Mouse (Mus musculus) liver, embryonic 16.5 days (tissue): Measurements from ENCODE around the gene Ttf1. TPM values are rescaled to one million over a fixed set of nuclear protein-coding genes. Genes with fewer than 3 reads are reported as not detected.
"Not testable (repeated sequence)": the region's sequence is repeated elsewhere in the genome, so short reads cannot be mapped to it uniquely, and the experiment has no call there.

ENCODE experiments used
- ATAC-seq: fragments of 200-750 bp; cut with Nextera tagmentation; 2 replicates; pipeline ENCODE4 v1.8.0; 2017; ENCODE audit warnings: low read depth, mild to moderate bottlenecking, moderate number of reproducible peaks, moderate library complexity
- H3K27ac ChIP-seq: fragments of 300-500 bp; sonication (generic); 2 replicates; pipeline ENCODE4 v1.5.1; 2014; ENCODE audit warnings: mild to moderate bottlenecking, low read length
- H3K27me3 ChIP-seq: fragments of 300-500 bp; sonication (generic); 2 replicates; pipeline ENCODE4 v1.6.1; 2014; ENCODE audit warnings: low read depth, low read length, mixed read lengths; ENCODE audit not compliant: control insufficient read depth, insufficient read depth
- H3K36me3 ChIP-seq: fragments of 300-500 bp; sonication (generic); 2 replicates; pipeline ENCODE4 v1.6.1; 2014; ENCODE audit warnings: mild to moderate bottlenecking; ENCODE audit not compliant: control insufficient read depth, insufficient read depth
- H3K4me1 ChIP-seq: fragments of 300-500 bp; sonication (generic); 2 replicates; pipeline ENCODE4 v1.6.1; 2014; ENCODE audit warnings: low read depth, low read length, mixed read lengths; ENCODE audit not compliant: control insufficient read depth
- H3K4me2 ChIP-seq: fragments of 300-500 bp; sonication (generic); 2 replicates; pipeline ENCODE4 v1.6.1; 2014; ENCODE audit warnings: low read depth, low read length, mixed read lengths
- H3K4me3 ChIP-seq: fragments of 300-500 bp; sonication (generic); 2 replicates; pipeline ENCODE4 v1.5.1; 2014; ENCODE audit warnings: low read depth, mild to moderate bottlenecking, low read length
- H3K9ac ChIP-seq: fragments of 300-500 bp; sonication (generic); 2 replicates; pipeline ENCODE4 v1.6.1; 2014; ENCODE audit warnings: low read depth, low read length
- H3K9me3 ChIP-seq: fragments of 300-500 bp; sonication (generic); replicated peaks from 2 replicates; pipeline ENCODE4 v1.6.1; 2016; ENCODE audit warnings: low read length; ENCODE audit not compliant: control insufficient read depth
- WGBS: fragments of 180-500 bp; shearing (Covaris S2); extraction: QIAGEN DNeasy Blood & Tissue Kit; methylation state at CpG from one replicate; pipeline ENCODE4 v1.1.7; 2014; ENCODE audit not compliant: insufficient replicate concordance; 5-methylcytosine and 5-hydroxymethylcytosine counted together
- polyA plus RNA-seq: library from polyadenylated mRNA; unstranded; fragments of >200 nt; fragmentation: Nextera tagmentation; extraction: Ambion mirVana; gene quantifications from 2 replicates; pipeline ENCODE4 v1.2.1, GENCODE M21; 2015

Gene Ttf1
- polyA plus RNA-seq, 1 experiment from 2014 or later = 4.1 TPM

DNA sequence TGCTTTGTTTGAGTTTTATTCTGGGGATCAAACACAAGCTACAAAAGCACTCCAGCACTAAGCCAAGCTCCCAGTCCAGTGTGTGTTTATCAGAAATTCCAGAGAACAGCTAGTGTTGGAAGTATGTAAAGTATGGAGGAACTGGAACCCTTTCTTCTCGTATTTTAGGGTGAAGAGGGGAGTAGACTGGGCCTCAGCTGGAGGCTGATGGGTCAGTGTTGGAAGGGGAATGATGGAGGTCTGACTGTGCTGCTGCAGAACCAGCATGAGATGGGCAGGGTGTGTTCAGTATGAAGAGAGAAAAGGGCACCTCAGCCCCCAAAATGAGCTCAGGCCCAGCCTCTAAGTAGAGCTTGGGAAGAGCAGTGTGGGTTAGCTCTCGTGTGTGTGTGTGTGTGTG, 16.2 kb downstream of the Ttf1 start:
- Histone ChIP-seq H3K4me2 (no peak overlapping the region), H3K36me3 (peaks cover 30% of the 10 kb centered on the region), H3K4me1 (no peaks in the 10 kb centered on the region), H3K9me3 (no peaks in the 10 kb centered on the region), H3K4me3 (no peak overlapping the region), H3K27ac (no peak overlapping the region), H3K27me3 (no peaks in the 10 kb centered on the region), H3K9ac (no peak overlapping the region)
- 58% methylated on average over 2 of the region's 2 CpGs for WGBS
- no peak for ATAC-seq

DNA sequence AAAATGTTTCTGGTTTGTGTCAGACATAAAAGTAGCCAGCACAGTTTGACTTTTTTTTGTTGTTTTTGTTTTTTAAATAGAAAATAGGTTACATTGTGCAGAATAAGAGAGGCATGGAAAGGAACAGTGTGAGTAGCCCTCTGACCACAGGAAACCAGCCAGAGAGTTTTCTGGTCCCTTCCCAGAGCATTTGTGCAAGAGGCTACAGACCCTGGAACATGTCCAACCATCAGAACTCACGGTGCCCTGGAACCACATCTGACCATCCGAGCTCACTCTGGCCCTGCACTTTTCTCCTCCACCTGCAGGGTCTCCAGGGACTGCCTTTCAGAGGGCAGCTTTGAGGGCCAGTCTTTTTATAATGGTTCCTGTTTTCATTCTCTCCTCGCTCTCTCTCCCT, 21.9 kb downstream of the Ttf1 start:
- H3K27me3 ChIP-seq = no peaks in the 10 kb centered on the region
- no peak overlapping the region for H3K4me2 ChIP-seq
- no peak for ATAC-seq
- 61% methylated on average over 3 of the region's 3 CpGs for WGBS
- H3K4me1 ChIP-seq = no peaks in the 10 kb centered on the region
- H3K9ac ChIP-seq = no peak overlapping the region
- no peak overlapping the region for H3K4me3 ChIP-seq
- H3K9me3 ChIP-seq = no peaks in the 10 kb centered on the region
- no peak overlapping the region for H3K27ac ChIP-seq
- H3K36me3 ChIP-seq = peaks cover 32% of the 10 kb centered on the region

DNA sequence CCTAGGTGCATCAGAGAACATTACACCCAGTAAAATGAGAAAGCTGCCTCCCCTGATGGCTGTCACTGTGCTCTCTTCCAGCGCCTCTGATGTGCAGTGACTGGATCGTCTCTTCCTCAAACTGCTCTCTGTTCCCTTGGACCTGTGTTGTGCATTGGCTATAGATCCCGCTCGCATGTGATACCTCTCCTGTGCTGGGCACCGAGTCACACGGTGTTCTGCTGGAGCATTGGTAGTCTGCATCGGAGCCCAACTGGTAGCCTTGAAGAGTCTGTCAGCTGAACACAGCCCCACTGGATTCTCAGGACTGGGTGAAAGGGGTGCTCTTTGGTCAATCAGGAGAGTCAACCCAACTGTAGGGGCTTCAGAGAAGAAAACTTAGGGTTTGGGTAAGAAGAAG, 26.0 kb downstream of the Ttf1 start:
- Histone ChIP-seq H3K4me2 (no peak overlapping the region), H3K9me3 (no peaks in the 10 kb centered on the region), H3K27ac (no peak overlapping the region), H3K4me1 (no peaks in the 10 kb centered on the region), H3K9ac (no peak overlapping the region), H3K36me3 (peaks cover 15% of the 10 kb centered on the region), H3K27me3 (no peaks in the 10 kb centered on the region), H3K4me3 (no peak overlapping the region)
- WGBS = 91% methylated on average over 7 of the region's 7 CpGs
- ATAC-seq = no peak

DNA sequence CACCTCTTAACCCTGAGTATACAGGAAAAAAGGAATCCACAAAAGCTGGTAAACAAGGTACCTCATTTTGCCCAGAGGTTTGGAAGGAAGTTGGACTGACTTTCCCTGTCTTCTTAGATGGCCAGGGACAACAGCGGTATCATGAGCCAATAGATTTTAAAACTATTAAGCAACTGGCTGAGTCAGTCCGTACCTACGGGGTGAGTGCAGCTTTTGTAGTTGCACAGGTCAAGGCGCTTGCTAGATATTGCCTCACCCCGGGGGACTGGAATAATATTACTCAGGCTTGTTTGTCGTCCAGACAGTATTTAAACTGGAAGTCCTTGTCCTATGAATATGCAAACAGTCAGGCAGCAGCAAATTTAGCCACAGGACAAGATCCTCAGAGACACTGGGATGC, 29.2 kb downstream of the Ttf1 start:
- not testable (repeated sequence) for H3K9me3 ChIP-seq, H3K4me3 ChIP-seq, H3K27me3 ChIP-seq, H3K4me1 ChIP-seq, H3K27ac ChIP-seq, H3K9ac ChIP-seq, H3K4me2 ChIP-seq, H3K36me3 ChIP-seq, ATAC-seq
- whole genome bisulfite sequencing = 67% methylated on average over 6 of the region's 6 CpGs

DNA sequence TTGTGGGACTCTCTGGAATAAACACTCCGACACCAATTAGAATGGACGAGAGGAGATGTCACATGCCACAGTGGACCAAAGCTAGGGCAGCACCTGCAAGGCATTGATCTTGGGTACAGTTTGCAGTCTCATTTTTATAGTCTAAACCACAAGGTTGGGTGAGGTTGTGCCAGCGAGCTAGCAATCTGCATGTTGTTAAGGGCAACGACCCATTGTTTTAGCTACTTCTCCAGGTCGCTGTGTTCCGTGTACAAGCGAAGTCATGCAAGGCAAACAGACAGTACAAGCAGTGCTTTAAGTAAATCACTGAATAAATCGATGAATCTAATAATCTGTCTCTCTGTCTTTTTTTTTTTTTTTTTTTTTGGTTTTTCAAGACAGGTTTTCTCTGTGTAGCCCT, 35.6 kb downstream of the Ttf1 start:
- no peak overlapping the region for H3K9ac ChIP-seq
- no peaks in the 10 kb centered on the region for H3K27me3 ChIP-seq
- H3K27ac ChIP-seq = no peak overlapping the region
- no peaks in the 10 kb centered on the region for H3K36me3 ChIP-seq
- H3K4me3 ChIP-seq = no peak overlapping the region
- 77% methylated on average over 8 of the region's 8 CpGs for WGBS
- no peaks in the 10 kb centered on the region for H3K9me3 ChIP-seq
- H3K4me1 ChIP-seq = no peaks in the 10 kb centered on the region
- no peak for ATAC-seq
- no peak overlapping the region for H3K4me2 ChIP-seq

DNA sequence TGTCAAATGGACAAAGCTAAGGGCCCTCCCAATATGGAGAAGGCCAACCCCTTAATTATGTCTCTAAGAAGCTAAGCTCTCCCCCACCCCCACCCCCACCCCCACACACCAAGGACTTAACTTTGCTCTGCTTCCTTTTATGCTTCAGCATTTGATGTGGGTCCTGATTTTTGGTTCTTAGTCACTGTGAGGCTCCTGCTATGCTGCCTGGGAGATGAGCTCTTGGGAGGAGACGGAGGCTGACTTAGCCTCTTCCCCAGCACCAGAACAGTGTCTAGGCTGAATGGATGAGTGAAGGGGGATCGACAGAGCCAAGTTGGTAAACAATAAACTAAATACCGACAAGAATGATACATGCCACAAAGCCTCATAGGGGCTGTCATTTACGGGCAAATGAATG, 36.7 kb downstream of the Ttf1 start:
- Histone ChIP-seq H3K4me1 (no peaks in the 10 kb centered on the region), H3K4me3 (no peak overlapping the region), H3K4me2 (no peak overlapping the region), H3K36me3 (no peaks in the 10 kb centered on the region), H3K27ac (no peak overlapping the region), H3K9ac (no peak overlapping the region), H3K9me3 (no peaks in the 10 kb centered on the region), H3K27me3 (no peaks in the 10 kb centered on the region)
- WGBS = 59% methylated on average over 4 of the region's 4 CpGs
- ATAC-seq = no peak

DNA sequence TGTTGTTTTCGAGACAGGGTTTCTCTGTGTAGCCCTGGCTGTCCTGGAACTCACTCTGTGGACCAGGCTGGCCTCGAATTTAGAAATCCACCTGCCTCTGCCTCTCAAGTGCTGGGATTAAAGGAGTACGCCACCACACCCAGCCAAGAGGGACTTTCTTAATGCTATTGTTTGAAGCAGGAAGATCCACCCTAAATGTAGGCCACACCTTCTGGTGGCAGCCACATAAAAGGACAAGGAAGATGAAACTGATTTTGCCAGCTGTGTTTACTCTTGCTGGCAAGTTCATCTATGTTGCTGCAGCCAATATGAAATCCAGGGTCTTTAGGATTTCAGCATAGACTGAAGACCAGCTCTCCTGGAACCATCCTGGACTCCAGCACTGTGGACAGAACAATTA, 37.4 kb downstream of the Ttf1 start:
- H3K9ac ChIP-seq = no peak overlapping the region
- H3K4me1 ChIP-seq = no peaks in the 10 kb centered on the region
- H3K36me3 ChIP-seq = no peaks in the 10 kb centered on the region
- 59% methylated on average over 3 of the region's 3 CpGs for WGBS
- no peak overlapping the region for H3K27ac ChIP-seq
- H3K27me3 ChIP-seq = no peaks in the 10 kb centered on the region
- no peak for ATAC-seq
- H3K4me3 ChIP-seq = no peak overlapping the region
- H3K9me3 ChIP-seq = no peaks in the 10 kb centered on the region
- no peak overlapping the region for H3K4me2 ChIP-seq

DNA sequence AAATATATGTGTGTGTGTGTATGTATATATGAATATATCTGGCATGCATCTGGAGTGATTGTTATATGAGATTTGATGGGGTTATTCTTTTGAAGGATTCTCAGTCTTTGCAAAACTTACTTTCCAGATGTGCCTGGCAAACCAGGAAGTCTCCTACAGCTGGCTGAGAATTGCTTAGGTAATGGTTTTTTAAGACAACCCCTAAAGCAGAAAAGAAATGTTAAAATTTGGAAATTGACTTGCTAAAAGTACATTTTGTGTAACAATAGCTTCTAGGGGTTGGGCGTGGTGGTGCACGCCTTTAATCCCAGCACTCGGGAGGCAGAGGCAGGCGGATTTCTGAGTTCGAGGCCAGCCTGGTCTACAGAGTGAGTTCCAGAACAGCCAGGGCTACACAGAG, 37.9 kb downstream of the Ttf1 start:
- not testable (repeated sequence) for H3K36me3 ChIP-seq, H3K4me2 ChIP-seq, H3K27me3 ChIP-seq, H3K9me3 ChIP-seq, H3K27ac ChIP-seq, H3K4me1 ChIP-seq, ATAC-seq, H3K4me3 ChIP-seq, H3K9ac ChIP-seq
- 86% methylated on average over 4 of the region's 5 CpGs for WGBS

DNA sequence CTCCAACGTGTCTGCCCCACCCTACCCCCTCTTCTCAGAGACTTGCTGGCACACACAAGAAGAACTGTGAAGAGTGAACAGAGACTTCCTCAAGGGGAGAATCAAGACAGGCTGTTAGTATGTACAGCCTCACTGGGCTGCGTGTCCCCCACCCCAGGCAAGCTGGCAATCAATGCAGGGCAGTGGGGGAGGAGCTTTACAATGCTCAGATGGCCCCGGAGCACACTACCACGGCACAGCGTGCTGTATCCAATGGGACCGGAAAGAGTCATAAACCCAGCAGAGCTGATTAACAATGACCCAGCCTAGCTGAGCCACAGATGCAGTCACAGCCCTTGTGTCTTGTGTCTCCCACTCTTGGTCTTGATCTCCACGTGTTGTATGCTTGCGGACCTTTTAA, 38.7 kb downstream of the Ttf1 start:
- H3K27ac ChIP-seq = no peak overlapping the region
- no peaks in the 10 kb centered on the region for H3K36me3 ChIP-seq
- ATAC-seq = no peak
- H3K9ac ChIP-seq = no peak overlapping the region
- no peaks in the 10 kb centered on the region for H3K9me3 ChIP-seq
- H3K4me2 ChIP-seq = no peak overlapping the region
- no peaks in the 10 kb centered on the region for H3K27me3 ChIP-seq
- no peaks in the 10 kb centered on the region for H3K4me1 ChIP-seq
- 58% methylated on average over 8 of the region's 8 CpGs for WGBS
- no peak overlapping the region for H3K4me3 ChIP-seq

DNA sequence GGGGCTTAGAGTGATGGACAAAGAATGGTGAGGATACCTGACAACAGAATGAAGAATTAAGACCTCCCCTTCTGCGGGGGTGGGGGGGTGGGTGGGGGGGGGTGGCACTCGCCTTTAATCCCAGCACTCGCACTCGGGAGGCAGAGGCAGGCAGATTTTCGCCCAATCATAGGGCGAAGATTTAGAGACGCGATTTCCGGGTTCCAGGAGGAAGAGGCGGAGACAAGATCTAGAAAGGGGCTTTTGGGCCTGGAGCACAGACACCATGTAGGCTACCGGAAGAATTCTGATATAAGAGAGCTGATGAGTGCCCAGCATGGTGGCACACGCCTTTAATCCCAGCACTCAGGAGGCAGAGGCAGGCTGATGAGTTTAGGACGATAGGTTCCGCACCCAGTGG, 39.6 kb downstream of the Ttf1 start:
- Histone ChIP-seq H3K4me2 (no peak overlapping the region), H3K27me3 (no peaks in the 10 kb centered on the region), H3K4me3 (no peak overlapping the region), H3K9ac (no peak overlapping the region), H3K9me3 (no peaks in the 10 kb centered on the region), H3K4me1 (no peaks in the 10 kb centered on the region), H3K27ac (no peak overlapping the region), H3K36me3 (no peaks in the 10 kb centered on the region)
- no peak for ATAC-seq
- 73% methylated on average over 14 of the region's 14 CpGs for WGBS
